Mouse (Mus musculus): ENCODE measurements at regions not wholly inside any gene's neighbourhood (a gene's known extent, or its start where the extent isn't known, plus 50 kb on each side); places are given as distances from the start of the nearest gene placed in this dataset.

DNA sequence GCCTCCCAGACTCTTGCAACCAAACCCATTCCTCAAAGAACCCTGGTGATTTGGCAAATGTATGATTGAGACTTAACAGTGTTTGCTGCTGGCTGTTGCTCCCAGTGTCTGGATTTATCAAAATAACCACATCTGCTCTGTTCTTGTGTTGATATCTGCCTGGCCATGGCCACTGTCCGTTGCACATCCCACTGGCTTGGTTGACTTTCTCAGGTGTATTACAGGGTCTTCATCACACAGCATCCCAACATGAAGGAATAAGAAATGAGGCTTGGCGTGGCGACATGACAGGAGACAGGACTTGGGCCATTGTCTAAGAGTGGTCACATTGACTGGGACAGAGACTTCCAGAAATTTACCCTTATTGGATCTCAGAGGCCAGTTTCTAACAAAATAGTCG lies 121.2 kb downstream of the Srek1 start:
- Histone ChIP-seq H3K9me3 (ENCODE audit: control insufficient read depth, low read length) (no peaks in the 10 kb centered on the region), H3K27me3 (replicated peaks; ENCODE audit: control insufficient read depth, insufficient read depth, low read length) (no peaks in the 10 kb centered on the region), H3K9ac (replicated peaks; ENCODE audit: low read depth, low read length) (no peak overlapping the region), H3K4me3 (replicated peaks; ENCODE audit: low read length) (no peak overlapping the region), H3K4me2 (ENCODE audit: low read length) (no peak overlapping the region), H3K36me3 (ENCODE audit: control insufficient read depth, insufficient read depth) (no peaks in the 10 kb centered on the region), H3K27ac (ENCODE audit: low read length) (no peak overlapping the region), H3K4me1 (replicated peaks; ENCODE audit: control insufficient read depth, insufficient read depth, low read length) (no peaks in the 10 kb centered on the region)
- WGBS = 86% methylated on average over 4 of the region's 4 CpGs
- no peak for ATAC-seq

DNA sequence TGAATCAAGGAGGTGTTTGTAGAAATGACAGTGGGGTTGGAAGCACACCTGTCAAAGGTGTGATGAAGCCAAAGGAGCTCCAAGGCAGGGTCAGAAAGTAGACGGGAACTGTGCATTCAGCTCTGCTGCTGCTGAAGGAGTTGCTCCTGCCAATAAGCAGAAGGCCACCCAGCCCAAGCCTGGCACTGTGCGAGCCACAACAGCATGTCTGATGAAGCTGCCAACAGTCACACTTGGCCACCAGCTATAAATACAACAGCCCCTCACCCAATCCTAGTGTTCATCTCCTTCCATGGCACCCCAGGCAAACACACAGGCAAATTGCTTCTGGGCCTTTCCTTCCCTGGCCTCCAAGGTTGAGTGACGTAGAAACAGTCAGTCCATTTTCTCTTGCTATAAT lies 125.0 kb downstream of the Srek1 start:
- 0 out of 2 replicates have a peak, but pooled peaks cover 2% of the 10 kb centered on the region for H3K4me1 ChIP-seq (replicated peaks; ENCODE audit: control insufficient read depth, insufficient read depth, low read length)
- ATAC-seq = peak; percentile 90
- H3K27ac ChIP-seq (ENCODE audit: low read length) = no peak overlapping the region
- no peak overlapping the region for H3K9ac ChIP-seq (replicated peaks; ENCODE audit: low read depth, low read length)
- H3K4me2 ChIP-seq (ENCODE audit: low read length) = no peak overlapping the region
- H3K4me3 ChIP-seq (replicated peaks; ENCODE audit: low read length) = no peak overlapping the region
- 68% methylated on average over 3 of the region's 3 CpGs for WGBS
- H3K9me3 ChIP-seq (ENCODE audit: control insufficient read depth, low read length) = no peaks in the 10 kb centered on the region
- no peaks in the 10 kb centered on the region for H3K36me3 ChIP-seq (ENCODE audit: control insufficient read depth, insufficient read depth)
- no peaks in the 10 kb centered on the region for H3K27me3 ChIP-seq (replicated peaks; ENCODE audit: control insufficient read depth, insufficient read depth, low read length)

DNA sequence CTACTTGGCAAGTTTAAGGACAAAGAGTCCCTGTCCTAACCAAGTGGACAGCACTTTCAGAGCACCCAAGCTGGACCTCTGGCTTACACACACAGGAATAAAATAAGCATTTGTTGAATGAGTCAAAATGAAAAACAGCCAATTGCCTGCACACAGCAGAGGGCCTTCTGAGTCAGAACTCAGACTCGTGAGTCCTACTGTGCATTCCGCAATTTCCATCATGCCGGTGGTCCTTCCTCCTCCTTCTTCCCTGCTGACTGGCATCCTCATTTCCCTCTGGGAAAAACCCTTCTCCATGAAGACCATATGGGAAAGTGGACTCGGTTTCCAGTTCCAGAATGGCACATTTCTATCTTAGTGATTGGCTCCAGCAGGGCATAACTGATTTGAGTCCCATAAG lies 126.4 kb downstream of the Srek1 start:
- H3K27ac ChIP-seq (ENCODE audit: low read length) = no peak overlapping the region
- no peak overlapping the region for H3K4me2 ChIP-seq (ENCODE audit: low read length)
- no peak overlapping the region for H3K4me3 ChIP-seq (replicated peaks; ENCODE audit: low read length)
- peaks cover 7% of the 10 kb centered on the region for H3K4me1 ChIP-seq (replicated peaks; ENCODE audit: control insufficient read depth, insufficient read depth, low read length)
- ATAC-seq = no peak
- no peaks in the 10 kb centered on the region for H3K9me3 ChIP-seq (ENCODE audit: control insufficient read depth, low read length)
- no peaks in the 10 kb centered on the region for H3K27me3 ChIP-seq (replicated peaks; ENCODE audit: control insufficient read depth, insufficient read depth, low read length)
- no peaks in the 10 kb centered on the region for H3K36me3 ChIP-seq (ENCODE audit: control insufficient read depth, insufficient read depth)
- H3K9ac ChIP-seq (replicated peaks; ENCODE audit: low read depth, low read length) = no peak overlapping the region
- 86% methylated on average over 4 of the region's 4 CpGs for WGBS

DNA sequence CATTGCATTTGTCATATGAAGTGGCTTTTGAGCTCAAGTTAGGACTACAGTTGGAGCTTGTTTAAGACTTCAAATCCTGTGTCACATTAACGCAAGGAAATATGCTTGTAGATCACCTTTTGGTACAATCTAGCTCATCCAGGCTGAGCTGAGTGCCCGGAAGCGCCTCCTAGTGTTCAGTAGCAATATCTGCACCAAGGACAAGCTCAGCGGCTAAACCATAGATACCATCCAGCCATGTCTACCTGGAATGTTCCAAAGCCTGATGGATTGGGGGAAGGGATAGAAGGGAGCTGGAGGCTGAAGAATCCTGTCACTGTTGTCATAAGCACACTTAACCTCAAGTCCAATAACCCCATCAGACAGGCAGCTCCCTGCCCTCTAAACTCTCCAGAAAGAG lies 128.4 kb downstream of the Srek1 start:
- peaks cover 7% of the 10 kb centered on the region for H3K4me1 ChIP-seq (replicated peaks; ENCODE audit: control insufficient read depth, insufficient read depth, low read length)

DNA sequence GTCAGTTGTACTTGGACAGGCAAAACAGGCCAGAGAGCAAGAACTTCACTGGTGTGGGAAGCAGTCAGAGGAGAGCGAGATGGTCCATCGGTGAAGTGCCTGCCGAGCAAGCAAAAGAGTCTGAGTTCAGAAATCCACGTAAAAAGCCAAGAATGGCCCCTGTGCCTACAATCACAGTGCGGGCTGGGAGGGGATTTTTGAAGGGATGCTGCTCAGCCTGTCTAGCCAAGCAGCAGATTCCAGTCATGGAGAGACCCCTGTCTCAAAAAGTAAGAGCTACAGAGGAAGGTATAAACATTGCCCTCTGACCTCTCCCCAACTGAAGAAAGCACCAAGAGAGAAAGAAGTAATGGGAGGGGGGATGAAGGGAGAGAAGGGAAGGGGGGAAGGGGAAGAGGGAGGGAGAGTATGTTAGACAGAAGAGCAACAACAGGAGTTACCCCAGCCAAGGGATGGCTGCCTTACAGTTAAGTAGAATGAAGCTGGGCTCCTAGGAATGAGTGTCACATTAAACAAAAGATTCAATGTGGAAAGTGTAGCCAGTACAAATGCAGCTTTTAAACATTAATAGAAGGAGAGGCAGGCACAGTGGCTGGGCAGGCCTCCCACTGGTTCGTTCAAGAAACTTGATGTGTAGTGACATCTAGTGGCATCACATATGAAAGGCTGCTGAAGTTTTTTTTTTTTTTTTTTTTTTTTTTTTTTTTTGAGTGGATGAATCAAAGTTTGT lies 130.2 kb downstream of the Srek1 start:
- Histone ChIP-seq H3K36me3 (ENCODE audit: control insufficient read depth, insufficient read depth) (no peaks in the 10 kb centered on the region), H3K27me3 (replicated peaks; ENCODE audit: control insufficient read depth, insufficient read depth, low read length) (no peaks in the 10 kb centered on the region), H3K4me3 (replicated peaks; ENCODE audit: low read length) (no peak overlapping the region), H3K4me2 (ENCODE audit: low read length) (no peak overlapping the region), H3K9me3 (ENCODE audit: control insufficient read depth, low read length) (no peaks in the 10 kb centered on the region), H3K9ac (replicated peaks; ENCODE audit: low read depth, low read length) (no peak overlapping the region), H3K27ac (ENCODE audit: low read length) (no peak overlapping the region), H3K4me1 (replicated peaks; ENCODE audit: control insufficient read depth, insufficient read depth, low read length) (peaks cover 7% of the 10 kb centered on the region)
- peak; percentile 84 for ATAC-seq
- WGBS = 41% methylated on average over 6 of the region's 6 CpGs

More for the DNA sequence above, 128.4 kb downstream of the Srek1 start:
- Histone ChIP-seq H3K9ac (replicated peaks; ENCODE audit: low read depth, low read length) (no peak overlapping the region), H3K27me3 (replicated peaks; ENCODE audit: control insufficient read depth, insufficient read depth, low read length) (no peaks in the 10 kb centered on the region), H3K4me2 (ENCODE audit: low read length) (no peak overlapping the region), H3K4me3 (replicated peaks; ENCODE audit: low read length) (no peak overlapping the region), H3K36me3 (ENCODE audit: control insufficient read depth, insufficient read depth) (no peaks in the 10 kb centered on the region), H3K27ac (ENCODE audit: low read length) (no peak overlapping the region), H3K9me3 (ENCODE audit: control insufficient read depth, low read length) (no peaks in the 10 kb centered on the region)
- WGBS = 36% methylated on average over 4 of the region's 4 CpGs
- no peak for ATAC-seq

DNA sequence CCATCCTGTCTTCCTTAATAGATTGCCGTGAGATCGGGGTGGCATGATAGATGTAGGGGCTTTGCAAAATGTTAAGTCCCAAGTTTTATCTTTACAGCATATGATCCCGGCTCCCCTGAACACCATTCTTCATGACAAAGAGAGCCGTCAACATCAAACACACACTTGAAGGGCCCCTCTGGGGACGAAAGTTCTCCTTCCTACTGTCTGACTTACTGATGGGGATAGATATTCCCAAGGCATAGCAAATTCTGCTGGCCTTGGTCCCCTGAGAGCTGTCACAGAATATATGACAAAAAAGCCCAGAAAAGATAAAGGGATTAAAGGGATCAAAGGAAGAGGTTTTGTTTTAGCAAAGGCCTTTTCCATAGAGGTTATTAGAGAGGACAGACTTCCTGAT lies 130.9 kb downstream of the Srek1 start:
- Histone ChIP-seq H3K27ac (ENCODE audit: low read length) (no peak overlapping the region), H3K9me3 (ENCODE audit: control insufficient read depth, low read length) (no peaks in the 10 kb centered on the region), H3K4me2 (ENCODE audit: low read length) (no peak overlapping the region), H3K4me1 (replicated peaks; ENCODE audit: control insufficient read depth, insufficient read depth, low read length) (peaks cover 7% of the 10 kb centered on the region), H3K9ac (replicated peaks; ENCODE audit: low read depth, low read length) (no peak overlapping the region), H3K27me3 (replicated peaks; ENCODE audit: control insufficient read depth, insufficient read depth, low read length) (no peaks in the 10 kb centered on the region), H3K4me3 (replicated peaks; ENCODE audit: low read length) (no peak overlapping the region), H3K36me3 (ENCODE audit: control insufficient read depth, insufficient read depth) (no peaks in the 10 kb centered on the region)
- ATAC-seq = no peak
- 51% methylated on average over 5 of the region's 5 CpGs for WGBS

DNA sequence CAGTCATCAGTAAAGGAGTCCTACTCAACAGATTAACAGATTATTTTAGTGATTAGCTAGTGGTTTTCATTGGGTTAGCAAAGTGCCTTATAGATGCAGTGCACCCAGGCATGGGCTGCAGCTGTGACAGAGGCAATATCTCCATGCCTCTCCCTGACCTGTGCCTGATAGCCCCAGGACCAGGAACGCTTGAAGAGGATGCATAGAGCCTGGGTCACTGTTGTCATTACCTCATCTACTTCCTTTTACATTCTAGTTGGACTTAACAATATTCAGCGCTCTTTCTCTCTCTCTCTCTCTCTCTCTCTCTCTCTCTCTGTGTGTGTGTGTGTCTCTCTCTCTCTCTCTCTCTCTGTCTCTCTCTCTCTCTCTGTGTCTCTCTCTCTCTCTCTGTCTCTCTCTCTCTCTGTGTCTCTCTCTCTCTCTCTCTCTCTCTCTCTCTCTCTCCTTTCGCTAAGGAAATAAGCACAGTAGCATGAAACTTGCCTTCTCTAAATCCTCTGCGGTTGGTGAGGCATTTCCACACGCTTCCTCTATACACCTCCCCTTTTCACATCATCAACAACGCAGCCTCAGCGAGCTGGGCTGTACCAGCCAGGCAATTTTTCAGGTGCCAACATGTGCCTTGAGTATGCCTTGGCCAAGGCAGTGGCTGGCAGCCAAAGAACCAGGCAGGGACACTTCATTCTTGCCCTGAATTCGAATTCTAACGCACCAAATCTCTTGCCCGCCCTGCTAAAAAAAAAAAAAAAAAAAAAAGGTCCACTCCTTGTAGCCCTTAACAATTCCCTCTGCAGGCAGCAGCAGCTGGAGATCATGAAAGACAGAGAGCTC lies 131.6 kb downstream of the Srek1 start:
- Histone ChIP-seq H3K27ac (ENCODE audit: low read length) (no peak overlapping the region), H3K4me3 (replicated peaks; ENCODE audit: low read length) (no peak overlapping the region), H3K36me3 (ENCODE audit: control insufficient read depth, insufficient read depth) (no peaks in the 10 kb centered on the region), H3K9me3 (ENCODE audit: control insufficient read depth, low read length) (no peaks in the 10 kb centered on the region), H3K4me1 (replicated peaks; ENCODE audit: control insufficient read depth, insufficient read depth, low read length) (peaks cover 7% of the 10 kb centered on the region), H3K4me2 (ENCODE audit: low read length) (no peak overlapping the region), H3K9ac (replicated peaks; ENCODE audit: low read depth, low read length) (no peak overlapping the region), H3K27me3 (replicated peaks; ENCODE audit: control insufficient read depth, insufficient read depth, low read length) (no peaks in the 10 kb centered on the region)
- 70% methylated on average over 10 of the region's 10 CpGs for WGBS
- no peak for ATAC-seq

DNA sequence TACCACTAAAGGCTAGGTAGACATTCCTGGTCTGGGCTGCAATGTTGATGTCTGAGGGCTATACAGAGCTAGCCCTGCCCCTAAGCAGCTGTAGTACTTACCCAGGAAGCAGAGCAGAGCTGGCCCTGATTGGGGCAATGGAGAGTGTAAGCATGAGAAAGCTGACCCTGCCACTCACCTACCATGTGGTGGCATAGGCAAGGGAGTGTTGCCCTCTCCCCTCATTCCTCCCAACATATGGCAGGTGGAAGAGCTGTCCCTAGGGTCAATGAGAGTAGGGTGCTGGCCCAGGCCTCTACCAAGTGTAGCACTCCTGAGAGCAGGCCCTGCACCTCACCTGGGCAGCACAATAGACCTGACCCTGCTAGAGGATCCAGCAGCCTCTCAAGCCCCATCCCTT lies 136.4 kb downstream of the Srek1 start:
- no peak for ATAC-seq
- no peak overlapping the region for H3K27ac ChIP-seq (ENCODE audit: low read length)
- no peaks in the 10 kb centered on the region for H3K4me1 ChIP-seq (replicated peaks; ENCODE audit: control insufficient read depth, insufficient read depth, low read length)
- H3K4me3 ChIP-seq (replicated peaks; ENCODE audit: low read length) = no peak overlapping the region
- H3K9me3 ChIP-seq (ENCODE audit: control insufficient read depth, low read length) = no peaks in the 10 kb centered on the region
- no peaks in the 10 kb centered on the region for H3K27me3 ChIP-seq (replicated peaks; ENCODE audit: control insufficient read depth, insufficient read depth, low read length)
- H3K9ac ChIP-seq (replicated peaks; ENCODE audit: low read depth, low read length) = no peak overlapping the region
- H3K36me3 ChIP-seq (ENCODE audit: control insufficient read depth, insufficient read depth) = no peaks in the 10 kb centered on the region
- H3K4me2 ChIP-seq (ENCODE audit: low read length) = no peak overlapping the region

DNA sequence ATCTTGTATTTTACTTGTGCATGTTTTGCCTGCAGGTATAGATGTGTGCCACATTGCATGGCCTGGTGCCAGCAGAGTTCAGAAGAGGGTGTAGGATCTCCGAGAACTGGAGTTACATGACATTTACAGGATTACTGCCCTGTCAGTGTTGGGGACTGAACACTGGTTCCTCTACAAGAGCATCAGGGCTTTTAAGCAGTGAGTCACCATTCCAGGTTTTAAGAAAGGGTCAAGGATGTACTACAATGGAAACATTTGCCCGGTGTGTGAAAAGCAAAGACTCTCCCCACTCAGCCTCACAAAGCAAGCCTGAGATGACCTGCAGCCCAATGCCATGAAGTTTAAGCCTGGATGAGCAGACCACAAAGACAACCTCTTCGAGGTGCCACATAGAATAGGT lies 137.0 kb downstream of the Srek1 start:
- no peaks in the 10 kb centered on the region for H3K4me1 ChIP-seq (replicated peaks; ENCODE audit: control insufficient read depth, insufficient read depth, low read length)
- 83% methylated on average over 3 of the region's 3 CpGs for WGBS
- no peak overlapping the region for H3K27ac ChIP-seq (ENCODE audit: low read length)
- no peaks in the 10 kb centered on the region for H3K36me3 ChIP-seq (ENCODE audit: control insufficient read depth, insufficient read depth)
- no peak for ATAC-seq
- H3K9ac ChIP-seq (replicated peaks; ENCODE audit: low read depth, low read length) = no peak overlapping the region
- H3K9me3 ChIP-seq (ENCODE audit: control insufficient read depth, low read length) = no peaks in the 10 kb centered on the region
- H3K4me3 ChIP-seq (replicated peaks; ENCODE audit: low read length) = no peak overlapping the region
- H3K27me3 ChIP-seq (replicated peaks; ENCODE audit: control insufficient read depth, insufficient read depth, low read length) = no peaks in the 10 kb centered on the region
- H3K4me2 ChIP-seq (ENCODE audit: low read length) = no peak overlapping the region
